Mouse (Mus musculus): ENCODE data around the gene Myo1a.
"Not testable (repeated sequence)": the region's sequence is repeated elsewhere in the genome, so short reads cannot be mapped to it uniquely, and the experiment has no call there.

The Myo1a gene

GRCm38 (mm10) chr10:127704766-127705220, at the start of gene Myo1a:
Gene Myo1a, plus strand, starts transcription at chr10:127705170.
- in situ Hi-C loops (cut with MboI) = no loop called here

DNA sequence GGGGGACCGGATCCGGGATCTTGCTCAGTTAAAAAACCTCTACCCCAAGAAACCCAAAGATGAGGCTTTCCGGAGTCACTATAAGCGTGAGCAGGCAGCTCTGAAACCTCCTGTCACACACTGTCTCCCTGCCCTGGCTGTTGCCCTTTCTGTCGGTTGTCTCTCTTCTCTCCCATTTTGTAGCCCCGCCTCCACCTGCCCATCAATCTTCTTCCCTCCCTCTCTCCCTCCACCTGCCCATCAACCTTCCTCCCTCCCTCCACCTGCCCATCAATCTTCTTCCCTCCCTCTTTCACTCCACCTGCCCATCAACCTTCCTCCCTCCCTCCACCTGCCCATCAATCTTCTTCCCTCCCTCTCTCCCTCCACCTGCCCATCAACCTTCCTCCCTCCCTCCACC, 47.4 kb upstream of the Myo1a start:
- in situ Hi-C loops (cut with MboI) = not testable (repeated sequence)

DNA sequence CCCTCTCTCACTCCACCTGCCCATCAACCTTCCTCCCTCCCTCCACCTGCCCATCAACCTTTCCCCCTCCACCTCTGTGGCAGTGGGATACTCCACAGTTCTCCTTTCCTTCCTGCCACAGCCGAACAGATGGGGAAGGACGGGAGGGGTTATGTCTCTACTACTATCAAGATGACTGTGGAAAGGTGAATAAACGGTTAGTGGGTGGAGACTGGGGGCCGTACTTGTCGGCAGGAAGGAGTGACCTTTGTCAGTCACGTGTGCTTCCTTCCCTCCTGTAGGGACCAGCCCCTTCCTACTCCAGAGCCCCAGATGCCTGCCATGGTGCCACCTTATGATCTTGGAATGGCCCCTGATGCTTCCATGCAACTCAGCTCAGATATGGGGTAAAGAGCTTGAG, 46.9 kb upstream of the Myo1a start:
- in situ Hi-C loops (cut with MboI) = no loop called here

- in situ Hi-C loops (cut with MboI) = no loop called here
Measured at GRCm38 (mm10) chr10:127659551-127659950, 45.4 kb upstream of the Myo1a start.

DNA sequence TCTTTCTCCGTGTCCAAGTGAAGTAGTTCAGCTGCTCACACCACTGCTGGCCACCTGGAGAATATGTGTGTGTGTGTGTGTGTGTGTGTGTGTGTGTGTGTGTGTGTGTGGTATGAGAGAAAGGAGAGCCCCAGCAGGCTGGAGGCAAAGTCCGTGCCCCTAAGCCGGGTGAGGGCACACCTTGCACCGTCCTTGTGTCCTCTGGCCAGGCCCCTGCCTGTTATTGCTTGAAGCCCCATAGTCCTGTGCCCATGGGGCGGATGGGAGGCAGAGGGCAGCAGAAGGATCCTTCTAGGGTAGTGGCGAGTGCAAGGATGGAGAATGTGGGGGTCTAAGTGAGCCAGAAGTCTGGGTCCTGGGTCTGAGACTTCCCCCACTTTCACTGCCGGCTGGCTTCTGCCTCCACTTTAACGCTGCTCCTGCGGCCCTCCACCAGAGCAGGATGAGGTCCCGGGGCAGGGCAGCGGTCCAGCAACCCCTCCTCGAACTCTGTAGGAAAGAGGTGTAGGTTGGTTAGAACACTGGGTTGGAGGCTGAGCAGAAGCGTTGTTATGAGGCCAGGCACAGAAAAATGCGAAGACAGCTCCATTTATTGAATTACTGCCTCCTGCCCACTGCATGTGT, 43.6 kb upstream of the Myo1a start:
- in situ Hi-C loops (cut with MboI) = no loop called here

GRCm38 (mm10) chr10:127661915-127662663, 42.9 kb upstream of the Myo1a start:
- in situ Hi-C loops (cut with MboI) = no loop called here

GRCm38 (mm10) chr10:127662666-127663253, 42.2 kb upstream of the Myo1a start:
- in situ Hi-C loops (cut with MboI) = no loop called here

- in situ Hi-C loops (cut with MboI) = no loop called here
Measured at GRCm38 (mm10) chr10:127663590-127663989, 41.4 kb upstream of the Myo1a start.

DNA sequence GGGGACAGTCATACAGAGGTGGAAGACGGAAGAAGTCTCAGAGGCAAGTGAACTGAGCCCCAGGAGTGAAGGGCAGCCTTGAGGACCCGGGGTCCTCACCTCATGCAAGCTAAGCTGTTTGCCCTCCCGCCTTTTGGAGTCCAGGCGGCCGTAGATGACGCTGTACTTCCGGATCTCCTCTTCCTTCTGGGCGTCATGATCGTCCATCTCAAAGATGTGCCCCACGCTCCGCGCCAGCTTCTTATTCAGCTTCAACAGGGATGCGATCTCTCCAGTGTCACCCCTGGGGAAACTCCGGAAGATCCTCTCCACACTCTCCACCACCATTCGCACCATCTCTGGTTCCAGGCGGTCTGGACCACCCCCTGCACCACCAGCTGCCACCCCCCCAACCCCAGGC, 40.8 kb upstream of the Myo1a start:
- in situ Hi-C loops (cut with MboI) = no loop called here

GRCm38 (mm10) chr10:127664891-127665290, 40.1 kb upstream of the Myo1a start:
- in situ Hi-C loops (cut with MboI) = no loop called here

- in situ Hi-C loops (cut with MboI) = no loop called here
Measured at GRCm38 (mm10) chr10:127665366-127666181, 39.4 kb upstream of the Myo1a start.

DNA sequence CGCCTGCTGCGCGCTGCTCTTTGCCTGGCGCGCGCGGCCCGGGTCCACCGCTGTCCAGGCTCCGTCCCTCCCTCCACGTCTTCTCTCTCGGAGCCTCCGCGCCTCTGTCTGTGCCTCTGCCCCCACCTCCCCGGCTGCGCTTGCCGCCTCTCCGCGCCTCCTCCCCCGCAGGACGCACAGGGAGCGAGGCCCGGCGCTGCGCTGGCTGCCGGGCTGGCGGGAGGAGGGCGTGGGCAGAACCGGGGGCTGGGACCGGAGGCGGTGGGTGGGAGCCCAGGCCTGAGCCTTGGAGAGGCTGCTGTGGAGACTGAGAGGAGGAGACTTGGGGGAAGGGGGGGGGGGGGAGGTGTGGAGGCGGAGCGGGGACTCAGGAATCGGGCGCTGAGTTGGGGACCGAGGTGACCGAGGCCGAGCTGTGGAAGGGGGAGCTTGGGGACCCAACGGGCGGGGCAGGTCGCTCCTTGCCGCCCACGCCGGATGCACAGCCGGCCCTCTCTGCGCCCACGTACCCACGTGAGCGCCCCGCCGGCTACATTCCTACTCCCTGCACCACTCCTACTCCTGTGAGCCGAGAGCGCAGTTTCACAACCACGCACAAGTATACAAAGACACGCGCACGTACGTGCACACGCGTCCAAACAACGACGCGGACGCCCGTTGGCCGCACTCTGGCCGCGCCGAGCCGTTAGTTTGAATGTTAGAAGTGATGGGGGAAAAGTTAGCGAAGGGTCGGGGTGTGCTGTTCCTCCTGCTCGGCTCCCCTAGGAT, 38.3 kb upstream of the Myo1a start, which contains the start of gene Nemp1:
Gene Nemp1 (plus strand): TSS at position 401 of the 768 bp plus-strand sequence.
- in situ Hi-C loops (cut with MboI) = no loop called here

GRCm38 (mm10) chr10:127667269-127668092, 37.5 kb upstream of the Myo1a start:
- in situ Hi-C loops (cut with MboI) = no loop called here

- in situ Hi-C loops (cut with MboI) = no loop called here
Measured at GRCm38 (mm10) chr10:127668093-127669050, 36.6 kb upstream of the Myo1a start, which contains the start of gene Nab2. Gene Nab2, minus strand, starts transcription at chr10:127668568.

DNA sequence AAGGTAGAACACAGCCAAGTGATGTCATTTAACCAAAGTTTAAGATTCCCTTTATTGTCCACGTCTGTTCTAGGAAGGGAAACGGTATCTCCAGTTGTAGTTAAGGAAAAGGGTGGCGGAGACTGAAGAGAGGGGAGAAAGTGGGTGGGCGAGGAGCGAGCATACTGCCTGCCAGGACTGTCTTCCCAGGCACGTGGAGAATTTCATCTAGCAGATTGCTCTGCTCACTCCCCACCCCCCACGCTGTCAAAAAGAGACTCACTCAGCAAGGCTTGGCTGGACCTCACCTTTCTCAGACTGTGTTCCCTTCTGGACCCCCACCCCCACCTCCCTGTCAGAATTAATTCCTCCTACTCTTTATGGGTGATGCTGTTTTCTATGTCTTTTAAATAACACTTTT, 35.8 kb upstream of the Myo1a start:
- in situ Hi-C loops (cut with MboI) = no loop called here

GRCm38 (mm10) chr10:127670185-127670584, 34.8 kb upstream of the Myo1a start:
- in situ Hi-C loops (cut with MboI) = no loop called here

DNA sequence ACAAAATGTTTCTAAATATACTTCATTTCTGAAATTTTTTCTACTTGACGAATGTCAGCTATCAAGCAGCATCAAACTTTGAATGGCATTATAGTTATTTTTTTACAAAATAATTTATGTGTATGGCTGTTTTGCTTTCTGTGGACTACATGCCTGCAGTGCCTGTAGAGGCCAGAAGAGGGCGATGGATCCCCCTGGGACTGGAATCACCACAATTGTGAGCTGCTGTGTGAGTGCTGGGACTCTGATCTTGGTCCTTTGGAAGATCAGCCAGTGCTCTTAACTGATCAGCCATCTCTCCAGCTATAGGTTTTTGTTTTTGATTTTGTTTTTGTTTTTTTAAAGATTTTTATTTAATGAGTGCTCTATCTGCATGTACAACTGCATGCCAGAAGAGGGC, 33.7 kb upstream of the Myo1a start:
- in situ Hi-C loops (cut with MboI) = no loop called here

GRCm38 (mm10) chr10:127674046-127674655, 30.8 kb upstream of the Myo1a start:
- in situ Hi-C loops (cut with MboI) = no loop called here
